Mouse (Mus musculus): ENCODE data around the gene 3110082I17Rik.

GRCm38 (mm10) chr5:139373889-139374444 is 86.4 kb downstream of the 3110082I17Rik start:
- TF ChIP-seq POLR2A (IDR thresholded peaks at IDR 0.05; ENCODE audit: borderline replicate concordance, low read depth, low read length): no peak
- TF ChIP-seq CTCF (IDR thresholded peaks at IDR 0.05; ENCODE audit: low read depth, low read length): no peak
